Mouse (Mus musculus) left cerebral cortex, adult 6 months (tissue): Measurements from ENCODE around the gene Gm26965. TPM values are rescaled to one million over a fixed set of nuclear protein-coding genes. Genes with fewer than 3 reads are reported as not detected.

Experiments
- long read RNA-seq, 2 experiments: library from polyadenylated mRNA; unstranded; transcript quantifications; one replicate each; pipeline ENCODE4 v2.0.0; 2019 to 2020
- polyA plus RNA-seq: library from polyadenylated mRNA; unstranded; fragments of <200 nt; fragmentation: Nextera tagmentation; gene quantifications from 2 replicates; pipeline ENCODE4 v1.2.3, GENCODE M21; 2021

The Gm26965 gene
- not detected in 2 replicates for polyA plus RNA-seq
- long read RNA-seq, experiment 1, partial matches to known transcripts, result 0 of 3 reads
- long read RNA-seq, experiment 1, other reads (novel, unspliced or antisense), result 3 of 3 reads
- long read RNA-seq, experiment 2, result 0 reads

DNA sequence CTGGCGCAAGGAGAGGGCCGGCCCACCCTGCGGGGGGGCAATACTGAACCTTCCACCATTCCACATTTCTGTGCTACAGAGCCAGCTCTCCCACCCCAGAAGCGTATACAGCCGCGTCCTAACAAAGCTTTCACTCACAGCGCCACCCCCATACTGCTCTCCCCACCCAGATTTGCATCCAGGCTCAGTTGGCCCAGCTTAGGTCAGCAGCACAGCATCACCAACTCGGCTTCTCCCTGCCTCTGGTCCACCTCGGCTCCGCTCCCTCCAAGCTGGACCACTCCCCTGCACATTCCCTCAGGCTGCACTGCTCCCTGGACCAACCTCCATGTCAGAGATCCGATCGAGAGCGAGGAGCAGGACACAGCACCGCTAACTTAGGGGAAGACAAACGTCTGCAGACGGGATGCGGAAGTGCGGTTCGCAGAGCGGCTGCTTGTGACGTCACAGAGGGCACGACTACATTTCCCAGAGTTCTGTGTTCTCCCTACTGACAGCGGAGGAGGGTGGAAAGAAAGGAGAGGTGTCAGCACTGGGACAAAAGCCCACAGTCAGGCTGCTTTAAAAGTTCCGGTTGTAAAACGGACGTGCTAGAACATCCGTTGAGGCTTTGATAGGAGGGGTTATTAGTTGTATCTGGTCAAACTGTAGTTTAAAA is at the start of gene Gm26965, which contains the start of gene Zfp87:
Gene Gm26965 (minus strand): TSS at position 399 of the 658 bp plus-strand sequence.
Gene Zfp87 (minus strand): TSS at position 425 of the 658 bp plus-strand sequence.

DNA sequence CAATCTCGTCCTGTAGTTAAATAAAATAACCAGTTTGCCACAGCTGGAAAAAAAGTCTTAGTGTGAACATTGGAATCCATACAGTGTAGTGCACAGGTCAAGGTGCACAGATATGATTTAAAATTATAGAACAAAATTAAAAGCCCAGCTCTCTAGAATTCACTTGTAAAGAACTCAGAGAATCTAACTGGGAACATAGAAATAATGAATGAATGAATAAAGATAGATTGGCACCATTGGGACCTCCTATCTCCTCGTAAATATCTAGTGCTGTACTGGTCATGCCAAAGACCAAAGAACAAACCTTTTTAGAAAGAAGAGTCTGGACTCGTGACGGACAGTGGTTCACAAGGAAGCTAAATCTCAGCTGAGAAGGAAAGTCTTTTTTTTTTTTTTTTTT is 27.8 kb upstream of the Gm26965 start, which contains the start of gene Zfp748:
Gene Zfp748 (minus strand): TSS at position 101 of the 400 bp plus-strand sequence.

DNA sequence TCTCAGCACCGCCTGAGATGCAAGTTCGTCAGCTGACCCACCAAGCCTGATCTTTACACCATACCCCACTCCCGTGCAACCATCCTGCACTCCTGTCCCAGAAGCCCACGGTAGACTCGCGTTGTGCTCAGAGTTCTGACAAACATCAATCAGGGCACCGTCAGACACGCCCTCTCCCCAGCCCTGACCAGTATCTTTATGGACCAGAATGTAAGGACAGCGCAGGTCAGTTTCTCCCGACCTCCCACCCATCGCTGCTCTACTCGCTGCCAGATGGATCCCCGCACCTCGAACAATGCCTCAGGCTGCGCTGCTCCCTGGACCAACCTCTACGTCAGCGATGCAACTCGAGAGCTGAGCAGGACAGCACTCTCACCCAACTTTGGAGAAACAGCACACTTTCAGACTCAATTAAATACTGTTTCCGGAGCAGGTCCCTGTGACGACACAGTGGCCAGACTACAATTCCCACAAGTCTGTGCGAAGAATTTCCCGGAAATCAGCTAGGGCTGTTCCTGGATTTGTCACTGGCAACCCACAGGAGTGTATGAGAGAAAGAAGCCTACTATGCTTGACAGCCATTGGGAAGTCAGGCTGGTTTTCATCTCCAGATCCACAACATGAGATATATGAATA is 25.7 kb downstream of the Gm26965 start, which contains the start of gene Zfp58:
Gene Zfp58 (minus strand): TSS at position 472 of the 636 bp plus-strand sequence.

DNA sequence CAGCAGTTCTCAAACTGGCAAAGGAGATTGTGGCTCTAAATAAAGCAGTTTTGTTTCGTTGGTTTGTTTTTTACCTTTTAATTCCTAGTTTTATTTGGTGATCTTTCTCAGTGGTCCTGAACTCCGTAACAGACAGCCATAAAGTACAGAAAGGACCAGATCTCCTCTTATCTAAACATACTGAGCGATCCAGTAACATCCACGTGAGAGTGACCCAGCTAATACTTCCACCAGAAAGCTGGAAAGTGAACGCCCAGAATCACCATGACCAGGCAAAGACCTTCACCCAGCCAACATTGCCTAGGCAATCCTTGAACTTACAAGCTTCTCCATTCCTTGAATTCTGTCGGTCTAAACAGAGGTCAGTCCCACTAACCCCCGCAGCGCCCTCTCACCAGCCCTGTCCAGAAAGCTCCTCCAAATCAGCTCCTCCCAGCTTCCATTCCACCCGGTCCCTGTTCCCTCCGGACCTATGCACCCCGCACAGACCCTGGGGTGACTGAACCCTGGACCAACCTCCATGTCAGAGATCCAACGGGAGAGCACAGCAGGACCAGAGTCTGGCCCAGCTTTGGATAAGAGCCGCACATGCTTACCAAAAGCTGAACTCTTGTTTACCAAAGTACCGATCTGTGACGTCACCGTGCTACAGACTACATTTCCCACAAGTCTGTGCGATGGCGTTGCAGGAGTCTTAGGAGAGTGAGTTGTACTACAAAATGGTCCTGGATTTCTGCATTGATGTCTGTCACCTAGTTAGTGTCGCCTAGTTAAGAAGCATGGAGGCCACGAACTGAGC is 42.1 kb downstream of the Gm26965 start, which contains the start of gene Zfp874b:
Gene Zfp874b (minus strand): TSS at position 634 of the 799 bp plus-strand sequence.

DNA sequence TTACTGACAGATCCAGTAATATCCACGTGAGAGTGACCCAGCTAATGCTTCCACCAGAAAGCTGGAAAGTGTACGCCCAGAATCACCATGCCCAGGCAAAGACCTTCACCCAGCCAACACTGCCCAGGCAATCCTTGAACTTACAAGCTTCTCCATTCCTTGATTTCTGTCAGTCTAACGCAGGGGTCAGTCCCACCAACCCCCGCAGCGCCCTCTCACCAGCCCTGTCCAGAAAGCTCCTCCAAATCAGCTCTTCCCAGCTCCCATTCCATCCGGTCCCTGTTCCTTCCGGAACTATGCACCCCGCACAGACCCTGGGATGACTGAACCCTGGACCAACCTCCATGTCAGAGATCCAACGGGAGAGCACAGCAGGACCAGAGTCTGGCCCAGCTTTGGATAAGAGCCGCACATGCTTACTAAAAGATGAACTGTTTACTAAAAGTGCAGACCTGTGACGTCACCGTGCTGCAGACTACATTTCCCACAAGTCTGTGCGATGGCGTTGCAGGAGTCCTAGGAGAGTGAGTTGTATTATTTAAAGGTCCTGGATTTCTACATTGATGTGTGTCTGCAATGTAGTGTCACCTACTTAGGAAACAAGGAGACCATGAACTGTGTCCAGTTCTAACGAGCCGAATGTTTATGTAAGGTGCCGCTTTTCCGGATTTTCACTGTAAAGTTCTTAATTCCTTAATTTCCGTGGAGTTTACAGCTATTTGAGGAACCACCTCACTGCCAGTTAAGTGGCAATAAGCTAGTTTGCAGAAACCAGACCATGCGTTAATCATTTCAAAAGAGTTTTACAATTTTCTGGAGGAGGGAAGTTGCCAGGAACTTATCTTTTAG is 74.6 kb downstream of the Gm26965 start, which contains the start of gene Zfp874a:
Gene Zfp874a (minus strand): TSS at position 453 of the 849 bp plus-strand sequence.

Other genes with a start within 250 kb of the Gm26965 start
- 1.7 and 3.0 TPM in 2 replicates for gene Zfp458, start 247.7 kb downstream of the Gm26965 start, polyA plus RNA-seq
- 0.25 and 0.26 TPM in 2 replicates for gene Zfp457, start 219.7 kb downstream of the Gm26965 start, polyA plus RNA-seq
- 0.69 and 0.79 TPM in 2 replicates for gene Zfp595, start 193.6 kb downstream of the Gm26965 start, polyA plus RNA-seq
- 0.98 TPM in 1 of 2 replicates, not detected in the other for gene Gm28044, start 165.6 kb downstream of the Gm26965 start, polyA plus RNA-seq
- gene Zfp953, start 165.5 kb downstream of the Gm26965 start, polyA plus RNA-seq, result 0.21 and 0.32 TPM in 2 replicates
- gene Gm28041, start 150.4 kb downstream of the Gm26965 start, polyA plus RNA-seq, result 0.26 and 0.33 TPM in 2 replicates
- gene Zfp456, start 150.3 kb downstream of the Gm26965 start, polyA plus RNA-seq, result 0.28 and 0.38 TPM in 2 replicates
- 1.3 and 1.5 TPM in 2 replicates for gene Zfp429, start 126.3 kb downstream of the Gm26965 start, polyA plus RNA-seq
- 1.0 and 2.8 TPM in 2 replicates for gene Zfp459, start 104.7 kb downstream of the Gm26965 start, polyA plus RNA-seq
- gene Zfp874a, start 74.5 kb downstream of the Gm26965 start, polyA plus RNA-seq, result 7.6 and 7.8 TPM in 2 replicates
- 2.6 and 7.6 TPM in 2 replicates for gene Zfp874b, start 41.9 kb downstream of the Gm26965 start, polyA plus RNA-seq
- gene Zfp58, start 25.6 kb downstream of the Gm26965 start, polyA plus RNA-seq, result 3.9 and 4.2 TPM in 2 replicates
- gene Zfp87, start within 50 bp of the Gm26965 start, polyA plus RNA-seq, result 33.0 and 39.1 TPM in 2 replicates
- gene Zfp748, start 27.7 kb upstream of the Gm26965 start, polyA plus RNA-seq, result 4.1 and 5.1 TPM in 2 replicates
- 2.4 and 2.8 TPM in 2 replicates for gene Zfp729b, start 83.6 kb upstream of the Gm26965 start, polyA plus RNA-seq
- gene Gm49345, start 111.6 kb upstream of the Gm26965 start, polyA plus RNA-seq, result 1.6 and 1.7 TPM in 2 replicates
- 1.3 and 1.9 TPM in 2 replicates for gene Zfp729a, start 111.6 kb upstream of the Gm26965 start, polyA plus RNA-seq
- 7.4 and 8.1 TPM in 2 replicates for gene Zfp738, start 160.9 kb upstream of the Gm26965 start, polyA plus RNA-seq
- 2.4 and 3.8 TPM in 2 replicates for gene Zfp65, start 203.0 kb upstream of the Gm26965 start, polyA plus RNA-seq
- gene Zfp85, start 229.1 kb upstream of the Gm26965 start, polyA plus RNA-seq, result 3.6 and 4.3 TPM in 2 replicates